Mouse (Mus musculus) ES-E14 (cell line): Measurements from ENCODE around the gene Mpst. TPM values are rescaled to one million over a fixed set of nuclear protein-coding genes. Genes with fewer than 3 reads are reported as not detected.

ENCODE experiments used
- DNase-seq: peaks from one replicate; pipeline ENCODE4 v3.0.0-alpha.2; 2013; ENCODE audit warnings: low read depth, low spot score
- H3K27ac ChIP-seq: 2 replicates; pipeline ENCODE4 v1.5.1; 2012; ENCODE audit warnings: low read depth, mild to moderate bottlenecking, low read length, moderate library complexity, mixed read lengths; ENCODE audit not compliant: poor library complexity, insufficient read depth, severe bottlenecking
- H3K36me3 ChIP-seq: 2 replicates; pipeline ENCODE4 v1.6.1; 2012; ENCODE audit warnings: mild to moderate bottlenecking, low read length, moderate library complexity, mixed read lengths; ENCODE audit not compliant: control insufficient read depth, poor library complexity, insufficient read depth, severe bottlenecking
- H3K4me1 ChIP-seq, 2 experiments: fragments of 150-350 bp in 1 of 2; sonication (generic) in 1 of 2; 2 replicates each; pipeline ENCODE4 v1.6.1; 2012; ENCODE audit warnings: low read length in 2 of 2, mild to moderate bottlenecking in 1 of 2, mixed read lengths in 1 of 2; ENCODE audit not compliant: control insufficient read depth in 2 of 2, insufficient read depth in 2 of 2, poor library complexity in 1 of 2
- H3K4me3 ChIP-seq, 2 experiments: fragments of 150-350 bp in 1 of 2; sonication (generic) in 1 of 2; 2 replicates each; pipeline ENCODE4 v1.5.1; 2012; ENCODE audit warnings: low read length in 2 of 2, low read depth in 1 of 2, mild to moderate bottlenecking in 1 of 2, mixed read lengths in 1 of 2; ENCODE audit not compliant: insufficient read depth in 1 of 2, poor library complexity in 1 of 2, severe bottlenecking in 1 of 2
- H3K9ac ChIP-seq: 2 replicates; pipeline ENCODE4 v1.6.1; 2012; ENCODE audit warnings: low read depth, mild to moderate bottlenecking, low read length, mixed read lengths; ENCODE audit not compliant: poor library complexity, insufficient read depth, severe bottlenecking
- H3K9me3 ChIP-seq: fragments of 150-350 bp; sonication (generic); 2 replicates; pipeline ENCODE4 v1.6.1; 2012; ENCODE audit warnings: low read depth, mild to moderate bottlenecking, low read length; ENCODE audit not compliant: control insufficient read depth, insufficient read depth
- CHD2 ChIP-seq: IDR thresholded peaks from 2 replicates; pipeline ENCODE4 v1.6.1; 2014; ENCODE audit warnings: mild to moderate bottlenecking, low read depth, low read length, inconsistent platforms
- HCFC1 ChIP-seq: IDR thresholded peaks from 2 replicates; pipeline ENCODE4 v1.6.1; 2012; ENCODE audit warnings: low read length, inconsistent platforms, borderline replicate concordance; ENCODE audit not compliant: insufficient read depth
- MAFK ChIP-seq: IDR thresholded peaks from 2 replicates; pipeline ENCODE4 v1.6.1; 2014; ENCODE audit warnings: mild to moderate bottlenecking, low read depth, low read length, inconsistent platforms; ENCODE audit not compliant: insufficient read depth
- ZC3H11A ChIP-seq: IDR thresholded peaks from 2 replicates; pipeline ENCODE4 v1.6.1; 2012; ENCODE audit warnings: low read depth, mild to moderate bottlenecking, inconsistent platforms, low read length, borderline replicate concordance
- ZNF384 ChIP-seq: IDR thresholded peaks from 2 replicates; pipeline ENCODE4 v1.6.1; 2012; ENCODE audit warnings: low read depth, low read length, inconsistent platforms
- in situ Hi-C, 2 experiments: fragments of 600-800 bp; cut with MboI; formaldehyde crosslinking; loops; one replicate each; pipeline ENCODE4 v1.15.1; 2025; ENCODE audit warnings: low sequenced_read_pairs in 2 of 2, inconsistent platforms in 1 of 2; ENCODE audit not compliant: unreplicated experiment in 2 of 2
- total RNA-seq: library from RNA; depleted of rRNA; stranded (reverse); fragments of 300-350 nt; gene quantifications from 2 replicates; pipeline ENCODE4 v1.2.3, GENCODE M21; 2012

Gene Mpst
- total RNA-seq, 1 experiment, result 15.1 TPM

DNA sequence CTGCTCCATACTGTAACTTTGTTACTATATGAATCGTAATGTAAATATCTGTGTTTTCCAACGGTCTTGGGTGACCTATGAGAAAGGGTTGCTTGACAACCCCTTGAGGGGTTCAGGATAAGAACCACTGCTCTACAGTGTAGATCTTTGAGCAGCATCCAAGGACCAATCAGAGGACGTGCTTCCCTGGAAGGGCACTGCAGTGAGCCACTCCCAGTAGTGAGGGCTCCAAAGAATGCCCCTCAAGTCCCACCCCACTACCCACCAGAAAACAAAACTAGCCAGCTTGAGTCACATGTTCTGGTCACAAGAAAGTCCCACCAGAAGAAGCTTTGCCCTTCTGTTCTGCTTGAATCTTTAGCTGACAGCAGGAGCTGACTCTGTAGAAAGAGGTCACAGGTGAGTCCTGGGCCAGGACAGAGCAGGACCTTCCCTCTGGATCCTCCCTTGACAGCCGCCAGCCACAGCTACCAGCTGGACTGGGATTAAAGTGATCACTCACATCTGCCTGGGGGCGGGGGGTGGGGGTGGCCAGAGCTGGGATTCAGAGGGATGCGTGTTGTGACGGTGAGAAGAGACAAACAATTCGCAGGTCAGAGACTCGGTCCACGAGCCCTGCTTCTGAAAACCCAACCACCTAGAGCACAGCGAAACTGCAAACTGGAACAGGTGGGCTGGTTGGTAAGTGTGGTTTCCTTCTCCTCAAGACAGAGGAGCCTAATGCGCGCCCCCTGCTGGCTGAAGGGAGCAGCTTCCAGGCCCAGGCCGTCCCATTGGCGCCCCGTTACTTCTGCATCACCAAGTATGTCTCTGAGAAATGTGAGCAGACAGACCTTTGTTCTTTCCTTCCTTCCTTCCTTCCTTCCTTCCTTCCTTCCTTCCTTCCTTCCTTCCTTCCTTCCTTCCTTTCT, 16.1 kb downstream of the Mpst start:
- in situ Hi-C loops, result no loop called here
- no peak for TF ChIP-seq HCFC1
- TF ChIP-seq ZNF384, result no peak
- TF ChIP-seq ZC3H11A, result no peak
- no peak for TF ChIP-seq CHD2
- no peak for TF ChIP-seq MAFK
- no peaks in the 10 kb centered on the region for H3K9me3 ChIP-seq
- H3K36me3 ChIP-seq, result no peaks in the 10 kb centered on the region
- peaks cover 0 to 12% of the 10 kb centered on the region in 2 experiments; a peak in 2 of 4 replicates for H3K4me1 ChIP-seq
- peak; percentile 85 for DNase-seq
- H3K27ac ChIP-seq, result no peak overlapping the region
- peak overlapping the region; percentile 33 to 35; a peak in 2 of 4 replicates for H3K4me3 ChIP-seq
- peak overlapping the region; percentile 63; the same call in 1 of the 2 replicates for H3K9ac ChIP-seq

DNA sequence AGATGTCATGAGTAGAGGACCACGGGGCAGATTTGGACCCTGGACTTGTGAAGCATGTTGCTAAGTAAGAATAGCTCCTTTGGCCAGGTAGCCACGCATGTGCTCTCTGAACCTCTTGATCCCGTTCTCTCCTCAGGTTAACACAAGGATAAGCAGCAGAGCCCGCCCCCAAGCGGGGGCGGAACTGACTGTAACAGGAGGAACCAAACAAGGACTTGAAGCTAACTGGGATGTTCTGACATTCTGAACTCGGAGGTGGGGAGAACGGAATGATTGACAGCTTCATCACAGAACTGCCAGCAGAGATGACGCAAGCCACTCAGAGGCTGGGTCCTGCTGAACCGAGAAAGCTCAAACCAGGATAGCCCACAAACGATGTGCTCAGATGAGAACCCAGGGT, 18.3 kb downstream of the Mpst start:
- TF ChIP-seq MAFK, result no peak
- no peak for TF ChIP-seq CHD2
- no peak for TF ChIP-seq HCFC1
- Histone ChIP-seq H3K27ac (peak overlapping the region; percentile 14; the same call in 1 of the 2 replicates), H3K9me3 (no peaks in the 10 kb centered on the region), H3K4me1 (peaks cover 0 to 12% of the 10 kb centered on the region in 2 experiments; a peak in 3 of 4 replicates), H3K36me3 (no peaks in the 10 kb centered on the region), H3K9ac (peak overlapping the region; percentile 36; the same call in 1 of the 2 replicates), H3K4me3 (peak overlapping the region in 1 of 2 experiments; percentile 24; a peak in 2 of 4 replicates)
- peak; percentile 69 for DNase-seq
- in situ Hi-C loops, result no loop called here

DNA sequence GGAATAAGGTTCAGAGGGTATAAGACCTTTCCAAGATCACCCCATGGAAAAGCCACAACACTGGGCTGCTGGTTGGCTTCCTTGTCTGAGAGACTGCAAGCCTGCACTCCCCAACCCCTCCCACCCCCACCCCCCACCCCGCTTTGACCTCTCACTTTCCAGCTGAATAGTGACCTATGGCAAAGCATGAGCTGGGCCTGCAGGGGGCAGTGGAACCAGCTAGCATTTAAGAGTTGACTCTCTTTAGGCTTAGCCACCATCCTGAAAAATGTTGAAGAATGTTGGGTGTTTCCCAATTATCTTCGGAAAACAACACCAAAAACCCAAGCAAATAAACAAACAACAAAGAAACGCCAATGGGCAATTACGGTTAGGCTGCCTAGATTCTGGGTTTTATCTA, 19.0 kb downstream of the Mpst start:
- Histone ChIP-seq H3K27ac (no peak overlapping the region), H3K4me1 (peaks cover 0 to 12% of the 10 kb centered on the region in 2 experiments; a peak in 3 of 4 replicates), H3K9me3 (no peaks in the 10 kb centered on the region), H3K4me3 (no peak overlapping the region), H3K36me3 (no peaks in the 10 kb centered on the region), H3K9ac (no peak overlapping the region)
- in situ Hi-C loops, result no loop called here
- DNase-seq, result no peak
- TF ChIP-seq MAFK (no peak), CHD2 (no peak), ZC3H11A (no peak), ZNF384 (no peak), HCFC1 (no peak)

DNA sequence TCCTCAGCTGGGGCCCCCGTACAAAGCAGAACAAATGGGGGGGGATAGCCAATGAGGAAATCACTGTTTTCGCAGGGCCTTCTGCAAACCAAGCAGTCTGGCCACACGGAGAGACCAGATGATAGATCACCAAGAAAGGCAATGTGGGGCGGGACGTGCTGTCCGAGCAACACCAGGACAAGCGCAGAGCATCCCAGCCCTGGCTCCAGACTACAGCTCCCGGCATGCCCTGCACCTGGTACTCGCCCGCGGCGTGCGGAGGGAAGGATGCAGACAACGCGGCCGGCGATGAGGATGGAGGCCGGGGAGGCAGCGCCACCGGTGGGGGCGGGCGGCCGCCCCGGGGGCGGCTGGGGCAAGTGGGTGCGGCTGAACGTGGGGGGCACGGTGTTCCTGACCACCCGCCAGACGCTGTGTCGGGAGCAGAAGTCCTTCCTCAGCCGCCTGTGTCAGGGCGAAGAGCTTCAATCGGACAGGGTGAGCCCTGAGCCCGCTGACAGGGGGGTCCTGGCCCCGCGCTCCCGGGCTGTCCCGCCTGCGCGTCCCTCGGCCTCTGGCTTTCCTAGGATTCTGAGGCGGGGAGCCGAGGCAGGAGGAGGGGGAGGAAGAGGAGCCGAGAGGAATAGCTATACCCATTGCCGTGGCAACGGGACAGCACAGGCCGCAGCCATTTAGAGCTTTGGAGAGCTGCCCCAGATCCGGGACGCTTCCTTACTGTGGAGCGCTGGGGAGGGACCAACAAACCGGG, 22.3 kb downstream of the Mpst start, which contains the start of gene Kctd17:
Gene Kctd17, plus strand, starts transcription at position 174 of the 748 bp plus-strand sequence.
- in situ Hi-C loops, result no loop called here
- H3K4me3 ChIP-seq, result peak within 1 kb of the TSS; percentile 79 to 91
- H3K27ac ChIP-seq, result no peak within 1 kb of the TSS
- no peaks in the 10 kb centered on the region for H3K9me3 ChIP-seq
- TF ChIP-seq CHD2, result no peak
- TF ChIP-seq ZC3H11A, result no peak
- no peak for TF ChIP-seq ZNF384
- no peak for TF ChIP-seq MAFK
- TF ChIP-seq HCFC1, result peak; percentile 88
- H3K4me1 ChIP-seq, result peaks cover 0 to 12% of the 10 kb centered on the region in 2 experiments; a peak in 3 of 4 replicates
- no peak for DNase-seq
- peak within 1 kb of the TSS; percentile 68 for H3K9ac ChIP-seq
- H3K36me3 ChIP-seq, result peaks cover under 1% of the 10 kb centered on the region; the same call in 1 of the 2 replicates
